Mouse (Mus musculus) kidney, adult 2 months (tissue): ENCODE data around the gene Pik3cd.

Experiments
- CTCF ChIP-seq: fragments of 200-500 bp; conservative IDR thresholded peaks from 2 replicates; pipeline ENCODE4 v1.5.1; 2011; ENCODE audit warnings: low read depth, mild to moderate bottlenecking, control low read depth, low read length, moderate library complexity, mixed read lengths; ENCODE audit not compliant: insufficient read depth, insufficient read length
- POLR2A ChIP-seq: fragments of 200-500 bp; IDR thresholded peaks from one replicate; pipeline ENCODE4 v1.6.1; 2011; ENCODE audit warnings: low read depth, low read length, control low read depth

- TF ChIP-seq POLR2A (no peak), CTCF (no peak)
These were observed 13.5 kb downstream of the Pik3cd start for GRCm38 (mm10) chr4:149688861-149689260.
